Mouse (Mus musculus) CD4-positive helper T cell, adult 2 months (primary cell): ENCODE results near the gene Ifitm10.
"Not testable (repeated sequence)": the region's sequence is repeated elsewhere in the genome, so short reads cannot be mapped to it uniquely, and the experiment has no call there.

ENCODE experiments used
- DNase-seq: peaks from one replicate; pipeline ENCODE4 v3.0.0-alpha.2; 2012; ENCODE audit warnings: low read depth, missing footprints, low spot score

Gene Ifitm10

GRCm38 (mm10) chr7:142373641-142374412 is at the start of gene Ifitm10:
Ifitm10 (minus strand) TSS chr7:142373753.
- DNase-seq, result no peak

- DNase-seq, result no peak
Observed at GRCm38 (mm10) chr7:142421826-142422225, 48.3 kb upstream of the Ifitm10 start.

- DNase-seq, result no peak
Observed at GRCm38 (mm10) chr7:142419887-142420286, 46.3 kb upstream of the Ifitm10 start.

- no peak for DNase-seq
Observed at GRCm38 (mm10) chr7:142418679-142419078, 45.1 kb upstream of the Ifitm10 start.

- no peak for DNase-seq
Observed at GRCm38 (mm10) chr7:142418027-142418426, 44.5 kb upstream of the Ifitm10 start.

- no peak for DNase-seq
Observed at GRCm38 (mm10) chr7:142416225-142416624, 42.7 kb upstream of the Ifitm10 start.

- DNase-seq, result no peak
Observed at GRCm38 (mm10) chr7:142415314-142415713, 41.8 kb upstream of the Ifitm10 start.

GRCm38 (mm10) chr7:142413285-142413684 is 39.7 kb upstream of the Ifitm10 start:
- DNase-seq, result no peak

- no peak for DNase-seq
Observed at GRCm38 (mm10) chr7:142409603-142410002, 36.0 kb upstream of the Ifitm10 start.

- DNase-seq, result no peak
Observed at GRCm38 (mm10) chr7:142408686-142409085, 35.1 kb upstream of the Ifitm10 start.

- DNase-seq, result no peak
Observed at GRCm38 (mm10) chr7:142407935-142408334, 34.4 kb upstream of the Ifitm10 start.

GRCm38 (mm10) chr7:142405134-142405533 is 31.6 kb upstream of the Ifitm10 start:
- DNase-seq, result not testable (repeated sequence)

- DNase-seq, result no peak
Observed at GRCm38 (mm10) chr7:142403591-142403990, 30.0 kb upstream of the Ifitm10 start.

GRCm38 (mm10) chr7:142400750-142401142 is 27.2 kb upstream of the Ifitm10 start:
- DNase-seq, result no peak

GRCm38 (mm10) chr7:142400112-142400749 is 26.7 kb upstream of the Ifitm10 start:
- no peak for DNase-seq

GRCm38 (mm10) chr7:142399250-142399649 is 25.7 kb upstream of the Ifitm10 start:
- no peak for DNase-seq

- no peak for DNase-seq
Observed at GRCm38 (mm10) chr7:142398052-142398451, 24.5 kb upstream of the Ifitm10 start.

- DNase-seq, result no peak
Observed at GRCm38 (mm10) chr7:142396611-142397010, 23.1 kb upstream of the Ifitm10 start.

GRCm38 (mm10) chr7:142395472-142395871 is 21.9 kb upstream of the Ifitm10 start:
- DNase-seq, result no peak

- DNase-seq, result no peak
Observed at GRCm38 (mm10) chr7:142394261-142395190, 21.0 kb upstream of the Ifitm10 start.

- peak; percentile 56 for DNase-seq
Observed at GRCm38 (mm10) chr7:142393191-142393590, 19.6 kb upstream of the Ifitm10 start.

GRCm38 (mm10) chr7:142391609-142392008 is 18.1 kb upstream of the Ifitm10 start:
- no peak for DNase-seq
